Mouse (Mus musculus) mouse embryonic stem cell (cell line): ENCODE data around the gene Nt5dc3.

Experiments used
- in situ Hi-C, 2 experiments: fragments of 300-500 bp; cut with MboI; formaldehyde crosslinking; loops; 1 replicate in 1 of 2; 3 replicates in 1 of 2; pipeline ENCODE4 v1.14.3; 2019 to 2020; ENCODE audit warnings: low sequenced_read_pairs in 2 of 2, low pct_unique_long_range_greater_than_20kb in 1 of 2, mixed read lengths in 1 of 2; ENCODE audit not compliant: unreplicated experiment in 1 of 2

The Nt5dc3 gene

DNA sequence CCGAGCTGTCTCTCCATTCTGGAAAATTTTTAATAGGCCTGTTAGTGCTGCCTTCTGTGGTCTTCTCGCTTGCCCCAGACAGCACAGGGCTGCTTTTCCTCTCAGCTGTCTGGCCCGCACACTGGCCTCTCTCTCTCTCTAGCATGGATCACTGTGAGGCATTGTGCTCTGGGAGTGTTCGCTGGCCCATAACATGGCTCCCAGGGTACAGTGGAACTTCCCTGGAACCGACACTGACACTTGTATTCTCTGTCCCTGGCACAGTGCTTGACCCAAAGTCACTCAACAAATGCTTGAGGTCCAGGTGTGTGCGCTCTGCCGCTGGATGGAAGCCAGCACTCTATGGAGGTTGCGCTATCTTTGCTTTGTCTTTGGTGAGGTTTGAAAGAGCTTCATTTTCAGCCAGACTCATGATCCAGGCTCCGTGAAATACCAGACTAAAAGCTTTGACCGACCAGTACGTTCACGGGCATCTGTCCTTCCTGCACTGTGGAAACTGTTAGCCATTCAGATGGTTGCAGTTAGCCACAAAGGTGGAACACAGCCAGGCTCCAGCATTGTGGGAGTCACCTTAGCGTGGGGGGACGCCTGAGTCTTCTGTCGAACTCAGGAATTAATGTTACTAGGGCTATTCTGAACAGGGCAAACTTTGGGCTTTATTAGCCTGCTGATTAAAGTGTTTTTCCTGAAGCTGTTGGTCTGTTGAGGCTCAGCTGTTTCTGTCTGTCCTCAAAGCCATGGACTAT lies 29.4 kb downstream of the Nt5dc3 start:
- in situ Hi-C loops = no loop called here

GRCm38 (mm10) chr10:86810000-86810399 lies 31.2 kb downstream of the Nt5dc3 start:
- in situ Hi-C loops = no loop called here

GRCm38 (mm10) chr10:86810612-86811011 lies 31.8 kb downstream of the Nt5dc3 start:
- in situ Hi-C loops = no loop called here

DNA sequence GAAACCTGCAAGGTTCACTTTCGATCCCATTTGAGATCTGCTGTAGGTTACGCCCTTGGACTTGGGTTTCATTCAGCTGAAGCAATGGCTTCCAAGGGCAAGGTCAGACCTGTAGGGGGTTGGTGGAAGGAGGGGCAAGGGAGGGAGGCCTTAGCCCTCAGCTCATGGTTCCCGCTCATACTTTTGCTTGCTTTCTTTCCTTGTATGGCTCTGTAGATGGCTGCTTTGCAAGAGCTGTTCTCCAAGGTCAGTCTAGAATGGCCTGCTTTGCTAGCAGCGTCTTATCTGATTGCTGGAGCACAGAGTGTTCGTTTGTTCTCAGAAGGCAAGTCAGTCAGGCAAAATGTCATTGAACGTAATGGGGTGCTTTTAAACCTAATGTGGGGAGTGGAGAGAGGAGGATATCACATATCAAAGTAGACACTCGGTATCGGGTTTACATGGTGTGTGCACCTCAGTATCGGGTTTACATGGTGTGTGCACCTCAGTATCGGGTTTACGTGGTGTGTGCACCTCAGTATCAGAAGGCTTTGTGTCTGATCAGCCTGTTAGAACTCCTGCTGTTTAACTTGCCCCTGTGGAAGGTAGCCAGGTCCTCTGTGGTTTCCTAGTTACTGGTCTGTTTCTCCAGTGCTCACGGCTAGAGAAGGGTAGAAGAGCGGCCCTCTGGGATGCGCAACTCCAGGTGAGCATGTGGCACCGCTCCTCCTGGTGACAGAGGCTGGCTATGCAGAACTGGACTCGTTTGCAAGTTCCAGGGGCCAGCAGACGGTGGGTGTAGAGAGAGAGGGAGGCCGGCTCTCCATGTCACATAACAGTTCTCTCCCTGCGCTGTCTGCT lies 35.7 kb downstream of the Nt5dc3 start:
- in situ Hi-C loops = no loop called here

- in situ Hi-C loops = no loop called here
These were observed 36.3 kb downstream of the Nt5dc3 start for GRCm38 (mm10) chr10:86815133-86815532.

GRCm38 (mm10) chr10:86819649-86820165 lies 40.9 kb downstream of the Nt5dc3 start:
- in situ Hi-C loops = loop anchor here in 1 of 2 experiments (10.0 kb wide), 1 partner anchor 115 kb away; the partner anchor contains the start of genes Hsp90b1 and Ttc41

GRCm38 (mm10) chr10:86821014-86821413 lies 42.2 kb downstream of the Nt5dc3 start:
- in situ Hi-C loops = loop anchor here in 1 of 2 experiments (10.0 kb wide), 1 partner anchor 116 kb away; the partner anchor contains the start of genes Hsp90b1 and Ttc41

- in situ Hi-C loops = loop anchor here in 1 of 2 experiments (10.0 kb wide), 1 partner anchor 119 kb away; the partner anchor contains the start of genes Hsp90b1 and Ttc41
These were observed 45.3 kb downstream of the Nt5dc3 start for GRCm38 (mm10) chr10:86824093-86824492.

DNA sequence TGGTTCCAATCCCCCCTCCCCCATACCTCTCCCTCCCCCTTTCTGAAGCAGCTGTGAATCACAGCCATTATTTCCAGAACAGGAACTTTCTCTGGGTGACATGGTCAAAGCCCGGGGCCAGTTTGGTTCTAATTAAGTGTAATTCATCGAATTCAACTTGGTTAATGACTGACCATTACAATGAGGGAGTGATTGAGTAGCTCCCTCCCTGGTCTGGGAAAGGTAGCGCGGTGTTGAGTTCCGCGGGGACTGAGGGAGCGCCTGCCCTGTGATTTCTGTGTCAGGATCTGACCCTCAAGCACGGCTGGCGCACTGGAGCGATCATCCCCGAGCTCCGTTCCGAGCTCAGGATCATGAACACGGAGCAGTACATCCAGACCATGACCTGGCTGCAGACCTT lies 46.1 kb downstream of the Nt5dc3 start:
- in situ Hi-C loops = loop anchor here in 1 of 2 experiments (10.0 kb wide), 1 partner anchor 120 kb away; the partner anchor contains the start of genes Hsp90b1 and Ttc41

GRCm38 (mm10) chr10:86825871-86826522 lies 47.2 kb downstream of the Nt5dc3 start:
- in situ Hi-C loops = loop anchor here in 1 of 2 experiments (10.0 kb wide), 1 partner anchor 121 kb away; the partner anchor contains the start of genes Hsp90b1 and Ttc41

DNA sequence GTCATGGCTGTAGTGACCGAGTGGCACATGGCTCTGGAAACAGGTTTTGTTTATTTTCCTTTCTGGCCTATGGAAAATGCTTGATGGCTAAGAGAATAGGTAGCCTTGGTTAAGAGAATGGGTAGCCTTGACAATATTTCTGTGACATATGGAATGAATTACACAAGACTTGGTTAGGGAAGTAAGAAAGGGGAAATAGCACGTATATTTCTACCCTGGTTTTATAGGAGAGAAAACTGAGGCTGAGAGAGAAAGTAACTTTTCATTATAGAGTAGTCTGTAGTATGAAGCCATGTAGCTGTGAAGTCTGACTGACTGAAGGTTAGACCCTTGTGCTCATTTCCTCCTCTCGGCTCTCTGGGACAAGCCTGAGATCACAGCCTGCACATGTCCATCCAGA lies 48.1 kb downstream of the Nt5dc3 start:
- in situ Hi-C loops = loop anchor here in 1 of 2 experiments (10.0 kb wide), 1 partner anchor 122 kb away; the partner anchor contains the start of genes Hsp90b1 and Ttc41

- in situ Hi-C loops = loop anchor here in 1 of 2 experiments (10.0 kb wide), 1 partner anchor 124 kb away; the partner anchor contains the start of genes Hsp90b1 and Ttc41
These were observed 49.7 kb downstream of the Nt5dc3 start for GRCm38 (mm10) chr10:86828221-86829135.

DNA sequence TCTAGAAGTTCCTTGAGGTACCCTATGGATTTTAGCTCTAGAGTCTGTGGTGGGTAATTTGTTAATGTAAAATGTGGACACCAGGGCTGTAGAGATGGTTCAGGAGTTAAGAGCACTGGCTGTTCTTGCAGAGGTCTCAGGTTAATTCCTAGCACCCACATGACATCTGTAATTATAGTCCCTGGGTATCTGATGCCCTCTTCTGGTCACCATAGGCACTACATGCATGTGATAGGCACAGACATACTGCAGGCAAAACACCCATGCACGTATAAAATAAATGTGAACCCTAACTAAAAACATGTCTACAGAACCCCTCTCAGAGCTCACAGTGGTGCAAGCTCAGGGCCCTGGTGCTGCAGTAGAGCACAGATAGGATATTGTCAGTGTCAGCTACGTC lies 50.7 kb downstream of the Nt5dc3 start:
- in situ Hi-C loops = loop anchor here in 1 of 2 experiments (10.0 kb wide), 1 partner anchor 125 kb away; the partner anchor contains the start of genes Hsp90b1 and Ttc41

GRCm38 (mm10) chr10:86836784-86837183 lies 58.0 kb downstream of the Nt5dc3 start:
- in situ Hi-C loops = no loop called here

DNA sequence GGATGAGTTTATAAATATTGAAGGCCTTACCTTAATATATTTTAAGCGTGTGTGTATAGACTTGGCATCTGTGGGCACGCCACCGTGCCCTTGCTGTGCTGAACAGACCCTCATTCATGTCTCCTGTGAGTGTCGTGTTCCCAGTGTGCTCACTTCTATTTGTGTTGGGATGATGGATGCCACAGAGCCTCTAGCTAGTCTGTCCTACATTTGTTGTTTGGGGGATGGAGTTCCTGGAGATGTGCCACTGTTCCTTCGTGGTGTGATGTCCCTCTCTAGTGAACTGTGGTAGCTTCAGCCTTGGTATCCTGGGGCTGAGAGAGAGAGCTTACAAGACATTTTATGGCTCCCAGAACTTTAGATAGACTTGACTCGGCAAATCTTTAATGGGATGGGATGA lies 60.0 kb downstream of the Nt5dc3 start:
- in situ Hi-C loops = no loop called here

GRCm38 (mm10) chr10:86842659-86843058 lies 63.9 kb downstream of the Nt5dc3 start:
- in situ Hi-C loops = no loop called here

DNA sequence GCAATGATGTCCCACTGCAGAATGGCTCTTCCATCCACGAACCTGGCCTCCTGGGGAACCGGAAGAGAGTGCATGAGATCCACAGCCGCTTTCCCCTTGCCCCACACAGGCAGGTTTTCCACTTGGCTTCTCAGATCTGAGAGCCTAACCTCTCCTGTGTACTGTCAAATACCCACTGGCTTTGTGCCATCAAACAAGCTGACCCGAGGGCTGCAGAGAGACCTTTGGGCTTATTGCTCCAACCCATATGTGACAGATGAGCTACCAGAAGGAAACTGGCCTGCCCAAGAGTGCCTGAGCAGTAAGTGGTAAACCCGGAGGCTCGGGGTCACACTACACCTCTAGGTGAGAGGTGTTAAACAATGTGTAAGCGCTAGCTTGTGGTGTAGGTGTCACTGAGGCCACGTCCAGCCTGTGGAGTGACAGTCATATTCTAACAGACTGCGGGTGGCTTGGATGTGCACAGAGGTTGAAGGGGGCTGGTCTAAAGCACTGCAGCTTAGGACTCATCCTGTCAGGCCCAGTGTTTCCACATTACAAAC lies 68.2 kb downstream of the Nt5dc3 start:
- in situ Hi-C loops = no loop called here
